Mouse (Mus musculus) retina, embryonic 14.5 days (tissue): ENCODE data around the gene Fbxo21.

Experiments used
- DNase-seq: peaks from one replicate; pipeline ENCODE4 v3.0.0-alpha.2; 2015; ENCODE audit warnings: low spot score

Fbxo21 gene

GRCm38 (mm10) chr5:117980921-117981320 lies 4.4 kb downstream of the Fbxo21 start:
- no peak for DNase-seq

- DNase-seq: no peak
These were observed 5.4 kb downstream of the Fbxo21 start for GRCm38 (mm10) chr5:117981943-117982342.

GRCm38 (mm10) chr5:117986327-117986726 lies 9.8 kb downstream of the Fbxo21 start:
- DNase-seq: no peak

- DNase-seq: no peak
These were observed 11.4 kb downstream of the Fbxo21 start for GRCm38 (mm10) chr5:117987891-117988290.

GRCm38 (mm10) chr5:117988367-117988766 lies 11.8 kb downstream of the Fbxo21 start:
- DNase-seq: no peak

GRCm38 (mm10) chr5:117989773-117990172 lies 13.2 kb downstream of the Fbxo21 start:
- no peak for DNase-seq

GRCm38 (mm10) chr5:117990957-117991356 lies 14.4 kb downstream of the Fbxo21 start:
- no peak for DNase-seq

GRCm38 (mm10) chr5:117993550-117993949 lies 17.0 kb downstream of the Fbxo21 start:
- no peak for DNase-seq

- DNase-seq: no peak
These were observed 18.9 kb downstream of the Fbxo21 start for GRCm38 (mm10) chr5:117995372-117995901.

GRCm38 (mm10) chr5:117995911-117996310 lies 19.4 kb downstream of the Fbxo21 start:
- DNase-seq: no peak

GRCm38 (mm10) chr5:117996581-117996980 lies 20.1 kb downstream of the Fbxo21 start:
- no peak for DNase-seq

GRCm38 (mm10) chr5:117997434-117997970 lies 21.0 kb downstream of the Fbxo21 start:
- no peak for DNase-seq

- no peak for DNase-seq
These were observed 22.5 kb downstream of the Fbxo21 start for GRCm38 (mm10) chr5:117999061-117999460.

GRCm38 (mm10) chr5:117999584-117999983 lies 23.1 kb downstream of the Fbxo21 start:
- peak; percentile 53 for DNase-seq

GRCm38 (mm10) chr5:118002059-118002458 lies 25.5 kb downstream of the Fbxo21 start:
- DNase-seq: peak; percentile 90

GRCm38 (mm10) chr5:118004619-118005018 lies 28.1 kb downstream of the Fbxo21 start:
- DNase-seq: peak; percentile 78

GRCm38 (mm10) chr5:118005728-118006127 lies 29.2 kb downstream of the Fbxo21 start:
- no peak for DNase-seq

GRCm38 (mm10) chr5:118008344-118008743 lies 31.8 kb downstream of the Fbxo21 start:
- no peak for DNase-seq

- DNase-seq: no peak
These were observed 34.3 kb downstream of the Fbxo21 start for GRCm38 (mm10) chr5:118010872-118011271.

GRCm38 (mm10) chr5:118011796-118012195 lies 35.3 kb downstream of the Fbxo21 start:
- no peak for DNase-seq

- DNase-seq: no peak
These were observed 38.5 kb downstream of the Fbxo21 start for GRCm38 (mm10) chr5:118015028-118015427.

- DNase-seq: no peak
These were observed 39.1 kb downstream of the Fbxo21 start for GRCm38 (mm10) chr5:118015669-118016068.

- DNase-seq: no peak
These were observed 41.0 kb downstream of the Fbxo21 start for GRCm38 (mm10) chr5:118017527-118017926.

- no peak for DNase-seq
These were observed 43.4 kb downstream of the Fbxo21 start for GRCm38 (mm10) chr5:118019905-118020304.
